Mouse (Mus musculus): ENCODE data around the gene Gm10944.

DNA sequence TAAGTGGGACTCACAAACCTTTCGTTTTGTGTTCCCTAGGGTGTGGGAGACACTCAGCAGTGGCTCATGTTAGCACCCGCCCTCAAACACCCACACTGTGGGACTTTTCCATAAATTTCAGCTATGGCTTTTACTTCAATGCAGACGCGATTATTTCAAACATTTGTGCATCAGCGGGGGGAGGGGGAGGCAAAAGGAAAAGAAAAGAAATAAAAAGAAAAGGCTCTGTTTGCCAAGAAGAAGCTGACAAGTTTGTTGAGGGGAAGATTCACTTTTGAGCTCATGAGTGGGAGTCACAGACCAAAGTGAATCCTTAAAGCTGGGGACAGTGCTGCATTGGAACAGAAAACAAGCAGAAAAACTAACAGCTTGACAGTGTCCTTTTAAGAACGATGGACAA, 16.3 kb downstream of the Gm10944 start:
- TF ChIP-seq GATA1 (IDR thresholded peaks at IDR 0.05; ENCODE audit: borderline replicate concordance, low read length) (no peak), CTCF (IDR thresholded peaks at IDR 0.05; ENCODE audit: low read depth, low read length) (no peak), TAL1 (conservative IDR thresholded peaks at IDR 0.05; ENCODE audit: low read depth, low read length) (no peak), GATA2 (IDR thresholded peaks at IDR 0.05; ENCODE audit: borderline replicate concordance, low read depth, low read length) (no peak)

Data from G1E (cell line).